Mouse (Mus musculus) forebrain, postnatal 0 days (tissue): ENCODE measurements around the gene Sufu. TPM values are rescaled to one million over a fixed set of nuclear protein-coding genes. Genes with fewer than 3 reads are reported as not detected.
A peak's percentile ranks its signal among the peaks of the same experiment; 100 is the strongest.

Experiments used
- ATAC-seq: fragments of 200-750 bp; cut with Nextera tagmentation; 2 replicates; pipeline ENCODE4 v1.8.0; 2017; ENCODE audit warnings: mild to moderate bottlenecking, moderate library complexity
- DNase-seq: peaks from one replicate; pipeline ENCODE4 v3.0.0-alpha.2; 2015
- H3K27ac ChIP-seq: fragments of 300-500 bp; sonication (generic); 2 replicates; pipeline ENCODE4 v1.5.1; 2014; ENCODE audit warnings: low read depth, mild to moderate bottlenecking, antibody characterized with exemption, low read length, moderate library complexity, mixed read lengths
- H3K27me3 ChIP-seq: fragments of 300-500 bp; sonication (generic); 2 replicates; pipeline ENCODE4 v1.6.1; 2014; ENCODE audit warnings: mild to moderate bottlenecking, low read length, mixed read lengths; ENCODE audit not compliant: insufficient read depth
- H3K36me3 ChIP-seq: fragments of 300-500 bp; sonication (generic); 2 replicates; pipeline ENCODE4 v1.6.1; 2014; ENCODE audit warnings: mild to moderate bottlenecking, moderate library complexity; ENCODE audit not compliant: insufficient read depth
- H3K4me1 ChIP-seq: fragments of 300-500 bp; sonication (generic); 2 replicates; pipeline ENCODE4 v1.6.1; 2014; ENCODE audit warnings: antibody characterized with exemption; ENCODE audit not compliant: insufficient read depth
- H3K4me2 ChIP-seq: fragments of 300-500 bp; sonication (generic); 2 replicates; pipeline ENCODE4 v1.6.1; 2014; ENCODE audit warnings: low read depth, mild to moderate bottlenecking, moderate library complexity
- H3K4me3 ChIP-seq: fragments of 300-500 bp; sonication (generic); 2 replicates; pipeline ENCODE4 v1.5.1; 2014; ENCODE audit warnings: low read depth, low read length, mixed read lengths
- H3K9ac ChIP-seq: fragments of 300-500 bp; sonication (generic); 2 replicates; pipeline ENCODE4 v1.6.1; 2014; ENCODE audit warnings: mild to moderate bottlenecking
- H3K9me3 ChIP-seq: fragments of 300-500 bp; sonication (generic); 2 replicates; pipeline ENCODE4 v1.6.1; 2016; ENCODE audit warnings: low read length
- CTCF ChIP-seq: sonication (generic); IDR thresholded peaks from 2 replicates; pipeline ENCODE4 v1.5.1; 2016; ENCODE audit warnings: antibody characterized with exemption, control low read depth, low read depth
- WGBS: fragments of 180-500 bp; shearing (Covaris S2); extraction: QIAGEN DNeasy Blood & Tissue Kit; methylation state at CpG from one replicate; pipeline ENCODE4 v1.1.7; 2014; 5-methylcytosine and 5-hydroxymethylcytosine counted together
- polyA plus RNA-seq: library from polyadenylated mRNA; unstranded; fragments of >200 nt; fragmentation: Nextera tagmentation; extraction: Ambion mirVana; gene quantifications from 2 replicates; pipeline ENCODE4 v1.2.1, GENCODE M21; 2015
- total RNA-seq: library from RNA; depleted of rRNA; stranded (reverse); fragments of >200 nt; gene quantifications from 2 replicates; pipeline ENCODE4 v1.2.3, GENCODE M21; 2014

Sufu gene
- total and polyA plus RNA-seq, 2 experiments from 2014 or later, result 13.1 to 17.7 TPM

DNA sequence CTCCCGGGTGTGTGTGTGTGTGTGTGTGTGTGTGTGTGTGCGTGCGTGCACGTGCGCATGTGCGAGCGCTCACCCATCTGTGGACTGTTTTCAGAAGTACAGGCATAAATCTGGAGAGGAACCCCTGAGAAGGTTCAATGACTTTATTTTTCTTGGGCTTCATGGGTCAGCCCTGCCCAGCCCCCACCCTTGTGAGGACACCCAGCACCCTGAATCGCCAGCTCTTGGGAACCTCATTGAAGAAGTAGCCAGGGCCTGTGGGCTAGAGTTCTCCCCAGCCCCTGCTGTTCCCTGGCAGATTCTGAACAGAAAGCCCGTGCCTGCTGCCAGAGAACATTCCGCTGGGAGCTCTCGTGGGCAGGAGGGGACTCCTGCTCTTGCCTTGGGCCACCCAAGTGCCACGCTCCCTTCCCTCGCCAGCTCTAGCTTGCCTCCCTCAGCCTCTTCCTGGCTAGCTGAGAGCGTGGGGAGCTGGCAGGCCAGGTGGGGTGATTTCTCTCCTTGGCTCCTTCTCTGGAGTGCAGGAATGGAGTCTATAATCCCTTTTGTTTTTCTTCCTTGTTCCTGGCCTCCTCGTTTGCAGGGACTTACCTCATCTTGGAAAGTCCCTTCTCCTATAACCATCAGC, 87.1 kb downstream of the Sufu start:
- H3K27me3 ChIP-seq, result no peaks in the 10 kb centered on the region
- H3K36me3 ChIP-seq, result peaks cover 35% of the 10 kb centered on the region
- peak; percentile 65 for DNase-seq
- TF ChIP-seq CTCF, result no peak
- no peak overlapping the region for H3K4me2 ChIP-seq
- no peak overlapping the region for H3K9ac ChIP-seq
- H3K4me3 ChIP-seq, result no peak overlapping the region
- ATAC-seq, result peak; percentile 70
- 43% methylated on average over 15 of the region's 15 CpGs for WGBS
- peaks cover 9% of the 10 kb centered on the region for H3K4me1 ChIP-seq
- H3K27ac ChIP-seq, result peak overlapping the region; percentile 66
- H3K9me3 ChIP-seq, result no peaks in the 10 kb centered on the region

DNA sequence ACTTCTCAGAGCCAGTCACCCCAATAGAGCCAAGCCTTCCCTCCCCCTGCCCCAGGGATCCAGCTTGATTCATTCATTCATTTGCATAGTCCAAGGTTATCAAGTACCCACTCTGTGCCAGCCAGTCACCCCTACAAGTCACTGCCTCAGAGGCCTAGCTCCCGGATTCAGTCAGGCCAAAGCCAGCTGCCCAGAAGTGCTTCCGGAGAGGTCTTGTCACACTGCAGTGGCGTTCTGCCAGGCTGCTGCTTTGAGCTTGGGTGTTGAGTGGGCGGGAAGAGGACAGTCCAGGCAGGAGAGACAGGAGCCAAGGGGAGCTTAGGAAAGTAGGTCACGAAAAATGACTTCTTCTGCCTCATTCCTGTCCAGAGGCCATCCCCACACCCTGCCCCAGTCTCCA, 87.8 kb downstream of the Sufu start:
- Histone ChIP-seq H3K9ac (no peak overlapping the region), H3K9me3 (no peaks in the 10 kb centered on the region), H3K4me2 (no peak overlapping the region), H3K4me3 (no peak overlapping the region), H3K27ac (peak overlapping the region; percentile 66; the same call in 1 of the 2 replicates), H3K36me3 (peaks cover 33% of the 10 kb centered on the region), H3K4me1 (peaks cover 9% of the 10 kb centered on the region), H3K27me3 (no peaks in the 10 kb centered on the region)
- DNase-seq, result no peak
- 0 out of 2 replicates have a peak, but pooled peaks have one; percentile 7 for ATAC-seq
- TF ChIP-seq CTCF, result no peak
- WGBS, result 54% methylated on average over 5 of the region's 5 CpGs

DNA sequence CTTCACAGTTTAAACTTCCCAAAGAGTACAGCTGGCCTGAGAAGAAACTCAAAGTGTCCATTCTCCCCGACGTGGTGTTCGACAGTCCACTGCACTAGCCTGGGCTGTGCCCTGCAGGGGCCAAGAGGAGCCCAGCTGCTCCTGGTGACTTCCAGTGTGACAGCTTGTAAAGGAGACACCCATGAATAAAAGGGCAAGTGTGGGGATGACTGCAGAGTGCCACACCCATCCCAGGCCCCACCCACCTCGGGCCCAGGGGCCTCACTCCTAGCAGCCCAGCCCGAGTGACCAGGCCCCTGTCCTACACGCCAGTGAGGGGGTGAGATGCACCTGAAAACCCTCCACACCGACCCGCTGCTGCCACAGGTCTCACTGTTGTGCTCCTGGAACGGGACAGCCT, 89.2 kb downstream of the Sufu start:
- no peak overlapping the region for H3K4me3 ChIP-seq
- WGBS, result 81% methylated on average over 9 of the region's 9 CpGs
- no peaks in the 10 kb centered on the region for H3K27me3 ChIP-seq
- ATAC-seq, result no peak
- no peak overlapping the region for H3K4me2 ChIP-seq
- H3K9me3 ChIP-seq, result no peaks in the 10 kb centered on the region
- no peak overlapping the region for H3K27ac ChIP-seq
- peaks cover 9% of the 10 kb centered on the region for H3K4me1 ChIP-seq
- no peak overlapping the region for H3K9ac ChIP-seq
- DNase-seq, result no peak
- peaks cover 22% of the 10 kb centered on the region for H3K36me3 ChIP-seq
- TF ChIP-seq CTCF, result no peak

DNA sequence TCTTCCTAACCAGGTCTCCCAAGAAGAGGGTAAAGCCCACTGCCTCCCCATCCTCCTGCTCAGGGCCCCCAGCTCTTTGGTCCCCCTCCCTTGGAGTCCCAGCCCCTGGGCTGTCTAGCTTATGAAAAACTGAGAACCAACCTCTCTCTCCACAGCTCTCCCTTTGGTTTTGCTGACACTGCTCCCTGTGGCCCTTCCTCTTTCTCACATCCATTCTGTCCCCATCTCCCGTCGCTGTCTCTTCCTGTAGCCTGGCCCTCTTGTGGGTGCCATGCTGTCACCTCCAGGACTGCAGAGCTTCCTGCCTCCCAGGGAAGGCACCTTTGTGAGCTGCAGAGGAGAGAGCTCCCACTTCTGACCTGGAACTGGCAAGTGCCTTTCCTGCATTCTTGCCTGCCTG, 90.0 kb downstream of the Sufu start:
- 84% methylated on average over 2 of the region's 2 CpGs for WGBS
- ATAC-seq, result no peak
- Histone ChIP-seq H3K4me3 (no peak overlapping the region), H3K4me2 (no peak overlapping the region), H3K27ac (no peak overlapping the region), H3K4me1 (peaks cover 9% of the 10 kb centered on the region), H3K36me3 (peaks cover 20% of the 10 kb centered on the region), H3K9me3 (no peaks in the 10 kb centered on the region), H3K27me3 (no peaks in the 10 kb centered on the region), H3K9ac (no peak overlapping the region)
- no peak for TF ChIP-seq CTCF
- no peak for DNase-seq

DNA sequence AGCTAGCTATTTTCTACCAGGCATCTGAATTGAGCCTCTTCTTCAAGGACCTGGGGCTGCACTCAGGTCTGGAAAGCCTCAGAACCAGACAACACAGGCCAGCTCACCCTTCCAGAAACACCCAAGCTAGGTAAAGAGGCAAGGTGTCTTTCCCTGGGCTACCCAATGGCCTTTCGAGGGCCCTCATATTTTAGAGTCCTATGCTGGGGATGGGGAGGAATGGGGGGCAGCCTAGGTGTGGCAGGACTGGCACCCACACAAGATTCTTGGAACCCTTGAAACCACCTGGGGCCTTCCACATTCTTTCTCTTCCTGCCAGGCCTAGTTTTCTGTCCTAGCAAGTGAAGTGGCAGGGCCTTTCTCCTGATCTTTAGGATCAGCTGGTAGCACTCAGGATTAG, 92.8 kb downstream of the Sufu start:
- Histone ChIP-seq H3K4me1 (0 out of 2 replicates have a peak, but pooled peaks cover under 1% of the 10 kb centered on the region), H3K4me3 (no peak overlapping the region), H3K9ac (no peak overlapping the region), H3K27me3 (no peaks in the 10 kb centered on the region), H3K36me3 (peaks cover 16% of the 10 kb centered on the region; the same call in 1 of the 2 replicates), H3K27ac (no peak overlapping the region), H3K9me3 (no peaks in the 10 kb centered on the region), H3K4me2 (no peak overlapping the region)
- TF ChIP-seq CTCF, result no peak
- 91% methylated on average over 1 of the region's 1 CpGs for WGBS
- no peak for ATAC-seq
- no peak for DNase-seq

DNA sequence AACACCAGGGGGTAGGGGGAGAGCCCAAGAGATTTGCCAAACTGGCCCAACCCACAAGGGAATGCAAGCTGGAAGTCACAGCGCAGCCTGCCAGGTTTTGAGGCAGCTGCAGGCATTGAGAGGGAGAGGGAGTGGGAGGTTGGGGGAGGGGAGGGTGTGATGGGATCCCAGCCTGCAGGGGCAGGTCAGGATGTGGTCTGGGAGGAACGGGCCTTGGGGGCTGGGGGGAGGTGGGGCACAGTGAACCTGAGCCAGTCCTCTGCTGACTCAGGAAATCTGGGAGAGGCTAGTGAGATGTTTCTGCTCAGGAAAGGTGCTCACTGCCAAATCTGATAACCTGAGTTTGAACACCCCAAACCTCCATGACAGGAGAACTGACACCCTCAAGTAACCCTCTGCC, 93.9 kb downstream of the Sufu start:
- TF ChIP-seq CTCF, result no peak
- H3K36me3 ChIP-seq, result peaks cover 12% of the 10 kb centered on the region; the same call in 1 of the 2 replicates
- 0% methylated on average over 2 of the region's 2 CpGs for WGBS
- no peaks in the 10 kb centered on the region for H3K27me3 ChIP-seq
- H3K9ac ChIP-seq, result no peak overlapping the region
- no peaks in the 10 kb centered on the region for H3K9me3 ChIP-seq
- H3K4me1 ChIP-seq, result no peaks in the 10 kb centered on the region
- no peak overlapping the region for H3K27ac ChIP-seq
- H3K4me2 ChIP-seq, result no peak overlapping the region
- no peak overlapping the region for H3K4me3 ChIP-seq
- no peak for ATAC-seq
- no peak for DNase-seq

DNA sequence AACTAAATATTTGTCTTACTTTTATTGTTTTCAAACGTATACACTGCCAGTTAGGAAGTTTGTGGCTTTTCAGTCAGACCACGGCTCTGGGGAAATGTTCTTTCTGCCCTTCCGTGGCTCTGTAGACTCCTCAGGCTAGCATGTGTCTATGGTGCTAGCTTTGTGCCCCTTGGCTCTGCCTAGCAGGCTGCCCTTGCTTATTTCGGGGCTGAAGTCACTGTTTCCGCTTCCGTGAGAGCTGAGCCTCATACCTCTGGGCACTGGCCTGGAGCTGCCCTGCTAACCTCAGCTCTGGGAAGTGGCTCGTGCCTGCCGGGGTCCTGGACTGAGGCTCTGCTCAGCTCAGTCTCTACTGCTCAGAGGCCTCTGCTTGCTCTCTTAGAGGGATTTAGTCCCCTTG, 98.4 kb downstream of the Sufu start:
- Histone ChIP-seq H3K4me1 (no peaks in the 10 kb centered on the region), H3K4me2 (no peak overlapping the region), H3K4me3 (no peak overlapping the region), H3K36me3 (no peaks in the 10 kb centered on the region), H3K27me3 (no peaks in the 10 kb centered on the region), H3K27ac (no peak overlapping the region), H3K9me3 (no peaks in the 10 kb centered on the region), H3K9ac (no peak overlapping the region)
- DNase-seq, result no peak
- 81% methylated on average over 8 of the region's 8 CpGs for WGBS
- TF ChIP-seq CTCF, result no peak
- ATAC-seq, result no peak

DNA sequence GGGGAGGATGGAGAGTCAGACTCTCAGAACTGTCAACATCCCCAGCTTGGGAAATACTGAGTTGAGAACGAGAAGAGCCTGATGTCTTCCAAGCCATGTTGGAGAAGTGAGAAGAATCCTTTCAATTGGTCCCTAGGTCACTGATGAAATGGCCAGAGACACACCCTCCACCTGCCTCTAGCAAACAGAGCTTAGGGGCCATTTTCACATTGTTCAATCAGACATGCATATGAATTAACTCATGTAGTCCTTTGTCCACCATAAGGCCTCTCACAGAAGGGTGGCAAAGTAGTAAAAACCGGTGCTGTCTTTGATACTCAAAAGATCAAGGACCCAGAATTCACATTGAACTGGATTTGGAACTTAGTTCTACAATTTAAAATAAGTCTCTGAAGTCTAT, 100.5 kb downstream of the Sufu start:
- H3K4me2 ChIP-seq, result no peak overlapping the region
- no peak overlapping the region for H3K27ac ChIP-seq
- ATAC-seq (no peak), DNase-seq (no peak)
- no peak overlapping the region for H3K4me3 ChIP-seq
- no peaks in the 10 kb centered on the region for H3K9me3 ChIP-seq
- H3K27me3 ChIP-seq, result no peaks in the 10 kb centered on the region
- no peak overlapping the region for H3K9ac ChIP-seq
- no peak for TF ChIP-seq CTCF
- no peaks in the 10 kb centered on the region for H3K4me1 ChIP-seq
- WGBS, result 79% methylated on average over 2 of the region's 2 CpGs
- H3K36me3 ChIP-seq, result no peaks in the 10 kb centered on the region
